Mouse (Mus musculus): ENCODE results near the gene Rnf123.

Rnf123 gene

GRCm38 (mm10) chr9:108104766-108105548, 21.8 kb upstream of the Rnf123 start:
- no peak for DNase-seq (ENCODE audit: low read depth in 2 of 2, low spot score in 2 of 2)

GRCm38 (mm10) chr9:108099619-108100018, 16.5 kb upstream of the Rnf123 start:
- no peak for DNase-seq (ENCODE audit: low read depth in 2 of 2, low spot score in 2 of 2)

- no peak for DNase-seq (ENCODE audit: low read depth in 2 of 2, low spot score in 2 of 2)
Observed at GRCm38 (mm10) chr9:108095949-108096712, 13.0 kb upstream of the Rnf123 start.

- DNase-seq (ENCODE audit: low read depth in 2 of 2, low spot score in 2 of 2): peak; percentile 35 to 59
Observed at GRCm38 (mm10) chr9:108095518-108095917, 12.4 kb upstream of the Rnf123 start.

- DNase-seq (ENCODE audit: low read depth in 2 of 2, low spot score in 2 of 2): no peak
Observed at GRCm38 (mm10) chr9:108094998-108095411, 11.9 kb upstream of the Rnf123 start.

- DNase-seq (ENCODE audit: low read depth in 2 of 2, low spot score in 2 of 2): peak; percentile 88 to 93
Observed at GRCm38 (mm10) chr9:108094184-108094941, 11.2 kb upstream of the Rnf123 start, which contains the start of gene Apeh. TSS of gene Apeh (minus strand) at chr9:108094606.

GRCm38 (mm10) chr9:108093586-108093985, 10.4 kb upstream of the Rnf123 start:
- no peak for DNase-seq (ENCODE audit: low read depth in 2 of 2, low spot score in 2 of 2)

- no peak for DNase-seq (ENCODE audit: low read depth in 2 of 2, low spot score in 2 of 2)
Observed at GRCm38 (mm10) chr9:108090611-108091120, 7.5 kb upstream of the Rnf123 start.

- DNase-seq (ENCODE audit: low read depth in 2 of 2, low spot score in 2 of 2): no peak
Observed at GRCm38 (mm10) chr9:108085261-108085660, 2.1 kb upstream of the Rnf123 start.

GRCm38 (mm10) chr9:108083561-108083960, 415 bp upstream of the Rnf123 start:
- no peak for DNase-seq (ENCODE audit: low read depth in 2 of 2, low spot score in 2 of 2)

- no peak for DNase-seq (ENCODE audit: low read depth in 2 of 2, low spot score in 2 of 2)
Observed at GRCm38 (mm10) chr9:108082549-108082948, 597 bp downstream of the Rnf123 start.

GRCm38 (mm10) chr9:108080168-108080567, 3.0 kb downstream of the Rnf123 start, which contains the start of gene Mst1:
TSS of gene Mst1 (plus strand) at chr9:108080436.
- DNase-seq (ENCODE audit: low read depth in 2 of 2, low spot score in 2 of 2): no peak

- DNase-seq (ENCODE audit: low read depth in 2 of 2, low spot score in 2 of 2): no peak
Observed at GRCm38 (mm10) chr9:108073141-108073930, 9.8 kb downstream of the Rnf123 start.

GRCm38 (mm10) chr9:108072481-108072924, 10.6 kb downstream of the Rnf123 start:
- DNase-seq (ENCODE audit: low read depth in 2 of 2, low spot score in 2 of 2): no peak

- no peak for DNase-seq (ENCODE audit: low read depth in 2 of 2, low spot score in 2 of 2)
Observed at GRCm38 (mm10) chr9:108071801-108072200, 11.3 kb downstream of the Rnf123 start.

- no peak for DNase-seq (ENCODE audit: low read depth in 2 of 2, low spot score in 2 of 2)
Observed at GRCm38 (mm10) chr9:108069529-108069928, 13.6 kb downstream of the Rnf123 start.

GRCm38 (mm10) chr9:108069007-108069406, 14.1 kb downstream of the Rnf123 start:
- DNase-seq (ENCODE audit: low read depth in 2 of 2, low spot score in 2 of 2): no peak

- peak; percentile 78 to 84 for DNase-seq (ENCODE audit: low read depth in 2 of 2, low spot score in 2 of 2)
Observed at GRCm38 (mm10) chr9:108067900-108068299, 15.2 kb downstream of the Rnf123 start.

- no peak for DNase-seq (ENCODE audit: low read depth in 2 of 2, low spot score in 2 of 2)
Observed at GRCm38 (mm10) chr9:108067199-108067598, 15.9 kb downstream of the Rnf123 start.

- no peak for DNase-seq (ENCODE audit: low read depth in 2 of 2, low spot score in 2 of 2)
Observed at GRCm38 (mm10) chr9:108065491-108066011, 17.6 kb downstream of the Rnf123 start.

All from CD8-positive naive resting alpha-beta T cell, adult 2 months (primary cell).